Comparison of ENCODE assay signal across 20 mouse cellular contexts in genomic region chr4:40815120-40815519, GRCm38 (mm10). TPM values are rescaled to one million over a fixed set of nuclear protein-coding genes. Genes with fewer than 3 reads are reported as not detected.
DNase-seq lines count a peak whose midpoint lies in the region; ATAC-seq and TF ChIP-seq lines count a peak whose summit lies in the region.
"Had no signal": no experiment of that assay in that cellular context is flagged by ENCODE, and none has a peak within 500 bp of the region (broad histone marks: within the 10 kb centered on the region; RNA-seq: fewer than 3 reads in every experiment).

No protein-coding gene starts in this region.

- no peak for DNase-seq in liver, embryonic 11.5 days (ENCODE audit: low spot score)
- DNase-seq in liver, embryonic 14.5 days (ENCODE audit: low read depth in 3 of 3, low spot score in 3 of 3), result no peak
- no peak for DNase-seq in hindbrain, embryonic 10.5 days (ENCODE audit: low spot score)
- no peak for DNase-seq in left cerebral cortex, adult 2 months (ENCODE audit: extremely low spot score in 1 of 2, low spot score in 2 of 2)
- DNase-seq: adrenal gland, postnatal 14 days; cerebellum, adult 8-10 months; gastrocnemius, adult 2 months; heart, adult 18-20 months; kidney, postnatal 14 days; layer of hippocampus, adult 9-11 months; lung, postnatal 10 days; thymus, postnatal 36 days had no signal

- TF ChIP-seq CTCF in bone marrow macrophage, adult 2 months (IDR thresholded peaks at IDR 0.05; ENCODE audit: low read depth, low read length), result no peak
- no peak for TF ChIP-seq CTCF in liver, embryonic 14.5 days (IDR thresholded peaks at IDR 0.05; ENCODE audit: low read depth)
- TF ChIP-seq CTCF in small intestine, adult 2 months (IDR thresholded peaks at IDR 0.05; ENCODE audit: extremely low read depth, insufficient read length, insufficient replicate concordance, low read depth, low read length), result no peak
- TF ChIP-seq CTCF in left cerebral cortex, adult 2 months (IDR thresholded peaks at IDR 0.05), result no peak

- H3K9me3 ChIP-seq in liver, embryonic 12.5 days (replicated peaks), result no peaks in the 10 kb centered on the region
- no peaks in the 10 kb centered on the region for H3K9me3 ChIP-seq in liver, embryonic 11.5 days (ENCODE audit: control insufficient read depth, low read length)
- no peaks in the 10 kb centered on the region for H3K9me3 ChIP-seq in liver, embryonic 14.5 days (ENCODE audit: control insufficient read depth, low read length)
- no peaks in the 10 kb centered on the region for H3K9me3 ChIP-seq in hindbrain, embryonic 10.5 days
- H3K9me3 ChIP-seq: embryonic facial prominence, embryonic 13.5 days; hindbrain, embryonic 13.5 days; intestine, embryonic 15.5 days; midbrain, embryonic 12.5 days had no signal

- intact Hi-C loops in left cerebral cortex, adult 2 months (cut with DNase I), result no loop called here

- no peak for TF ChIP-seq POLR2A in bone marrow macrophage, adult 2 months (IDR thresholded peaks at IDR 0.05; ENCODE audit: borderline replicate concordance, low read depth, low read length)
- no peak for TF ChIP-seq POLR2A in small intestine, adult 2 months (IDR thresholded peaks at IDR 0.05; ENCODE audit: low read depth, low read length)

- H3K4me3 ChIP-seq in liver, embryonic 12.5 days, result no peak overlapping the region
- H3K4me3 ChIP-seq in liver, embryonic 11.5 days (ENCODE audit: low read depth, low read length), result no peak overlapping the region
- H3K4me3 ChIP-seq in bone marrow macrophage, adult 2 months (ENCODE audit: insufficient read depth, low read length), result peak overlapping the region; percentile 23; the same call in 1 of the 2 replicates
- H3K4me3 ChIP-seq in liver, embryonic 14.5 days (ENCODE audit: insufficient read depth in 1 of 2, low read depth in 2 of 2, low read length in 2 of 2), result no peak overlapping the region
- H3K4me3 ChIP-seq in small intestine, adult 2 months (ENCODE audit: low read depth, low read length), result no peak overlapping the region
- H3K4me3 ChIP-seq in hindbrain, embryonic 10.5 days, result no peak overlapping the region
- no peak overlapping the region for H3K4me3 ChIP-seq in left cerebral cortex, adult 2 months
- H3K4me3 ChIP-seq: embryonic facial prominence, embryonic 13.5 days; gastrocnemius, adult 2 months; hindbrain, embryonic 13.5 days; intestine, embryonic 15.5 days; midbrain, embryonic 12.5 days; myocyte had no signal

- H3K27ac ChIP-seq in liver, embryonic 12.5 days, result peak overlapping the region; percentile 12; the same call in 1 of the 2 replicates
- H3K27ac ChIP-seq in liver, embryonic 11.5 days (ENCODE audit: low read depth, low read length), result no peak overlapping the region
- H3K27ac ChIP-seq in bone marrow macrophage, adult 2 months (ENCODE audit: insufficient read depth, low read depth, low read length), result peak overlapping the region; percentile 86
- no peak overlapping the region for H3K27ac ChIP-seq in liver, embryonic 14.5 days
- peak overlapping the region; percentile 21 for H3K27ac ChIP-seq in small intestine, adult 2 months (ENCODE audit: insufficient read depth, low read depth, low read length)
- no peak overlapping the region for H3K27ac ChIP-seq in hindbrain, embryonic 10.5 days
- H3K27ac ChIP-seq in left cerebral cortex, adult 2 months, result no peak overlapping the region
- H3K27ac ChIP-seq: embryonic facial prominence, embryonic 13.5 days; hindbrain, embryonic 13.5 days; intestine, embryonic 15.5 days had no signal

- no peak for TF ChIP-seq EP300 in liver, embryonic 14.5 days (IDR thresholded peaks at IDR 0.05; ENCODE audit: low read depth)

- ATAC-seq in liver, embryonic 12.5 days, result no peak
- no peak for ATAC-seq in liver, embryonic 11.5 days (replicated peaks; ENCODE audit: low FRiP score)
- no peak for ATAC-seq in liver, embryonic 14.5 days (ENCODE audit: insufficient read depth)
- ATAC-seq: intestine, embryonic 15.5 days had no signal

- peaks cover 100% of the 10 kb centered on the region for H3K36me3 ChIP-seq in liver, embryonic 12.5 days
- peaks cover 19% of the 10 kb centered on the region; the same call in 1 of the 2 replicates for H3K36me3 ChIP-seq in liver, embryonic 11.5 days (ENCODE audit: control insufficient read depth, insufficient read depth, low read length)
- peaks cover 66% of the 10 kb centered on the region for H3K36me3 ChIP-seq in liver, embryonic 14.5 days (replicated peaks; ENCODE audit: control insufficient read depth, insufficient read depth, low read depth)
- peaks cover 62% of the 10 kb centered on the region for H3K36me3 ChIP-seq in small intestine, adult 2 months (ENCODE audit: control insufficient read depth, insufficient read depth, low read length)
- H3K36me3 ChIP-seq in hindbrain, embryonic 10.5 days, result peaks cover 62% of the 10 kb centered on the region

- peaks cover 48% of the 10 kb centered on the region for H3K4me1 ChIP-seq in liver, embryonic 12.5 days
- H3K4me1 ChIP-seq in liver, embryonic 11.5 days (replicated peaks; ENCODE audit: control insufficient read depth, insufficient read depth, low read length), result peaks cover 25% of the 10 kb centered on the region
- peaks cover 42% of the 10 kb centered on the region for H3K4me1 ChIP-seq in bone marrow macrophage, adult 2 months (ENCODE audit: control insufficient read depth, insufficient read depth, low read length)
- peaks cover 3 to 21% of the 10 kb centered on the region in 2 experiments; a peak in 3 of 4 replicates for H3K4me1 ChIP-seq in liver, embryonic 14.5 days (replicated peaks; ENCODE audit: control insufficient read depth in 2 of 2, insufficient read depth in 2 of 2, low read length in 1 of 2)
- H3K4me1 ChIP-seq in small intestine, adult 2 months (ENCODE audit: control insufficient read depth, insufficient read depth, insufficient read length, low read length), result peaks cover 3% of the 10 kb centered on the region; the same call in 1 of the 2 replicates
- H3K4me1 ChIP-seq in hindbrain, embryonic 10.5 days (replicated peaks), result 0 out of 2 replicates have a peak, but pooled peaks cover 3% of the 10 kb centered on the region
- H3K4me1 ChIP-seq: hindbrain, embryonic 13.5 days; intestine, embryonic 15.5 days had no signal

- H3K4me2 ChIP-seq in liver, embryonic 12.5 days, result peak overlapping the region; percentile 8; the same call in 1 of the 2 replicates
- H3K4me2 ChIP-seq in liver, embryonic 11.5 days, result no peak overlapping the region
- H3K4me2 ChIP-seq in liver, embryonic 14.5 days (ENCODE audit: low read depth), result peak overlapping the region; percentile 9; the same call in 1 of the 2 replicates
- H3K4me2 ChIP-seq: embryonic facial prominence, embryonic 13.5 days; hindbrain, embryonic 13.5 days; intestine, embryonic 15.5 days; midbrain, embryonic 12.5 days had no signal

- no peak overlapping the region for H3K9ac ChIP-seq in liver, embryonic 12.5 days
- H3K9ac ChIP-seq in liver, embryonic 11.5 days (ENCODE audit: low read depth, low read length), result no peak overlapping the region
- no peak overlapping the region for H3K9ac ChIP-seq in liver, embryonic 14.5 days (replicated peaks)
- H3K9ac ChIP-seq: embryonic facial prominence, embryonic 13.5 days; hindbrain, embryonic 13.5 days; intestine, embryonic 15.5 days; midbrain, embryonic 12.5 days had no signal

- 52% methylated on average over 3 of the region's 3 CpGs for WGBS in liver, embryonic 12.5 days (ENCODE audit: insufficient replicate concordance)
- 63% methylated on average over 3 of the region's 3 CpGs for WGBS in liver, embryonic 11.5 days
- WGBS in liver, embryonic 14.5 days (ENCODE audit: insufficient replicate concordance), result 50% methylated on average over 3 of the region's 3 CpGs
- 57% methylated on average over 3 of the region's 3 CpGs for WGBS in small intestine, adult 2 months
- WGBS in hindbrain, embryonic 10.5 days, result 89% methylated on average over 3 of the region's 3 CpGs

- no peaks in the 10 kb centered on the region for H3K27me3 ChIP-seq in liver, embryonic 12.5 days (replicated peaks)
- H3K27me3 ChIP-seq in liver, embryonic 11.5 days (replicated peaks; ENCODE audit: control insufficient read depth, insufficient read depth, low read length), result no peaks in the 10 kb centered on the region
- H3K27me3 ChIP-seq in liver, embryonic 14.5 days (ENCODE audit: control insufficient read depth, insufficient read depth, low read length), result no peaks in the 10 kb centered on the region
- H3K27me3 ChIP-seq in small intestine, adult 2 months (ENCODE audit: control insufficient read depth, insufficient read depth, low read length), result no peaks in the 10 kb centered on the region
- H3K27me3 ChIP-seq in hindbrain, embryonic 10.5 days (ENCODE audit: insufficient read depth, poor library complexity, severe bottlenecking), result no peaks in the 10 kb centered on the region
- H3K27me3 ChIP-seq: embryonic facial prominence, embryonic 13.5 days; hindbrain, embryonic 13.5 days; intestine, embryonic 15.5 days; midbrain, embryonic 12.5 days had no signal

RNA-seq across cellular contexts. Expression of gene B4galt1, which starts 38.7 kb away (rescaled TPM):
- polyA plus RNA-seq in liver, embryonic 12.5 days (2016; fragmentation: Nextera tagmentation; extraction: Ambion mirVana), result 39.6 and 40.0 TPM in 2 replicates
- polyA plus RNA-seq in liver, embryonic 11.5 days (2014; fragmentation: Nextera tagmentation; extraction: Ambion mirVana), result 49.0 and 50.4 TPM in 2 replicates
- polyA plus RNA-seq in bone marrow macrophage, adult 2 months (2012; ENCODE audit: insufficient read depth, insufficient read length, missing spikeins), result 75.9 and 77.7 TPM in 2 replicates
- polyA plus RNA-seq in liver, embryonic 14.5 days (2012; rRNA removed), result 13.3 and 14.3 TPM in 2 replicates
- 30.3 and 31.2 TPM in 2 replicates for polyA plus RNA-seq in liver, embryonic 14.5 days (2014; fragmentation: Nextera tagmentation; extraction: Ambion mirVana)
- polyA plus RNA-seq in small intestine, adult 2 months (2012; rRNA removed), result 71.3 and 79.4 TPM in 2 replicates
- polyA plus RNA-seq in hindbrain, embryonic 10.5 days (2016; fragmentation: Nextera tagmentation; extraction: Ambion mirVana), result 15.2 and 18.8 TPM in 2 replicates
- 1 to 10 TPM; 5.0 to 8.2 TPM for total RNA-seq in left cerebral cortex, adult 2 months (2021)

RNA-seq across cellular contexts. Expression of gene Smu1, which starts 57.4 kb away (rescaled TPM):
- 107 and 112 TPM in 2 replicates for polyA plus RNA-seq in liver, embryonic 12.5 days (2016; fragmentation: Nextera tagmentation; extraction: Ambion mirVana)
- 167 and 178 TPM in 2 replicates for polyA plus RNA-seq in liver, embryonic 11.5 days (2014; fragmentation: Nextera tagmentation; extraction: Ambion mirVana)
- 46.7 and 50.5 TPM in 2 replicates for polyA plus RNA-seq in bone marrow macrophage, adult 2 months (2012; ENCODE audit: insufficient read depth, insufficient read length, missing spikeins)
- polyA plus RNA-seq in liver, embryonic 14.5 days (2012; rRNA removed), result 25.3 and 37.3 TPM in 2 replicates
- 73.2 and 78.6 TPM in 2 replicates for polyA plus RNA-seq in liver, embryonic 14.5 days (2014; fragmentation: Nextera tagmentation; extraction: Ambion mirVana)
- polyA plus RNA-seq in small intestine, adult 2 months (2012; rRNA removed), result 5.6 and 9.6 TPM in 2 replicates
- 172 and 189 TPM in 2 replicates for polyA plus RNA-seq in hindbrain, embryonic 10.5 days (2016; fragmentation: Nextera tagmentation; extraction: Ambion mirVana)
- total RNA-seq in left cerebral cortex, adult 2 months (2021), result 10 to 100 TPM; 47.3 to 53.0 TPM

Comparison
In these comparisons a context has a peak if more than half of its experiments do, and no peak if none do; other contexts are left out.
1. H3K27ac ChIP-seq: peak in liver, embryonic 12.5 days (single experiment), bone marrow macrophage, adult 2 months (single experiment) and small intestine, adult 2 months (single experiment); none in liver, embryonic 11.5 days (single experiment), liver, embryonic 14.5 days (single experiment), hindbrain, embryonic 10.5 days (single experiment) and left cerebral cortex, adult 2 months (single experiment).